Mouse (Mus musculus) testis, adult 2 months (tissue): ENCODE measurements around the gene Smagp.

Experiments used
- CTCF ChIP-seq: fragments of 200-500 bp; IDR thresholded peaks from 2 replicates; pipeline ENCODE4 v1.5.1; 2012; ENCODE audit warnings: low read depth, mild to moderate bottlenecking, inconsistent platforms, low read length, moderate library complexity; ENCODE audit not compliant: control insufficient read depth, insufficient read depth, insufficient replicate concordance
- POLR2A ChIP-seq: fragments of 200-500 bp; IDR thresholded peaks from 2 replicates; pipeline ENCODE4 v1.6.1; 2012; ENCODE audit warnings: low read depth, mild to moderate bottlenecking, inconsistent platforms, low read length, moderate library complexity; ENCODE audit not compliant: control insufficient read depth

DNA sequence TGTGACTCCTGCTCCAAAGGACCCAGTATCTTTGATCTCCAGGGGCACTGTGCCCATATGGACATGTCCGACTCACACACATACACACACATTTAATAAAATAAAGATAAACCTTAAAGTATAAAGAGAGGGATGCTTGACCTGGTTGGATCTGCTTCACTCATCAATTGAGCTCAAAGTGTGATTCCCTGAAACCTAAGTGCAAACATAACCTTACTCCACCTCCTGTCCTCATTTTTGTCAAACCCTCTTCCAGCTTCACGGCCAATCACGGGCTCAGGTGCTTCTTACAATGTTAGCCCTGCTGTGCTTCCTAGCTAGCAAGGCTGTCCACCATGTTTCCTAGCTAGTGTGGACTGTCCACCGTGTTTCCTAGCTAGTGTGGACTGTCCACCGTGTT lies 18.5 kb upstream of the Smagp start:
- TF ChIP-seq CTCF (no peak), POLR2A (no peak)
